Mouse (Mus musculus) midbrain, embryonic 13.5 days (tissue): ENCODE data around the gene Gm49337. TPM values are rescaled to one million over a fixed set of nuclear protein-coding genes. Genes with fewer than 3 reads are reported as not detected.
"Not testable (repeated sequence)": the region's sequence is repeated elsewhere in the genome, so short reads cannot be mapped to it uniquely, and the experiment has no call there.

Source experiments
- ATAC-seq: fragments of 200-750 bp; cut with Nextera tagmentation; 2 replicates; pipeline ENCODE4 v1.8.0; 2017; ENCODE audit warnings: mild to moderate bottlenecking, moderate TSS enrichment, moderate library complexity
- H3K27ac ChIP-seq: fragments of 300-500 bp; sonication (generic); 2 replicates; pipeline ENCODE4 v1.5.1; 2015; ENCODE audit warnings: inconsistent platforms, mild to moderate bottlenecking, moderate library complexity
- H3K27me3 ChIP-seq: fragments of 300-500 bp; sonication (generic); 2 replicates; pipeline ENCODE4 v1.6.1; 2015; ENCODE audit warnings: mild to moderate bottlenecking, inconsistent platforms
- H3K36me3 ChIP-seq: fragments of 300-500 bp; sonication (generic); 2 replicates; pipeline ENCODE4 v1.6.1; 2015; ENCODE audit warnings: mild to moderate bottlenecking, inconsistent platforms
- H3K4me1 ChIP-seq: fragments of 300-500 bp; sonication (generic); replicated peaks from 2 replicates; pipeline ENCODE4 v1.6.1; 2015; ENCODE audit warnings: inconsistent platforms
- H3K4me2 ChIP-seq: fragments of 300-500 bp; sonication (generic); replicated peaks from 2 replicates; pipeline ENCODE4 v1.6.1; 2015; ENCODE audit warnings: moderate library complexity, mild to moderate bottlenecking, inconsistent platforms
- H3K4me3 ChIP-seq: fragments of 300-500 bp; sonication (generic); replicated peaks from 2 replicates; pipeline ENCODE4 v1.5.1; 2015; ENCODE audit warnings: mild to moderate bottlenecking, inconsistent platforms
- H3K9ac ChIP-seq: fragments of 300-500 bp; sonication (generic); replicated peaks from 2 replicates; pipeline ENCODE4 v1.6.1; 2015; ENCODE audit warnings: mild to moderate bottlenecking, inconsistent platforms
- H3K9me3 ChIP-seq: fragments of 300-500 bp; sonication (generic); 2 replicates; pipeline ENCODE4 v1.6.1; 2016; ENCODE audit warnings: mild to moderate bottlenecking, inconsistent platforms
- WGBS: fragments of 180-500 bp; shearing (Covaris S2); methylation state at CpG from one replicate; pipeline ENCODE4 v1.1.7; 2015; 5-methylcytosine and 5-hydroxymethylcytosine counted together
- polyA plus RNA-seq: library from polyadenylated mRNA; unstranded; fragments of >200 nt; fragmentation: Nextera tagmentation; extraction: Ambion mirVana; gene quantifications from 2 replicates; pipeline ENCODE4 v1.2.1, GENCODE M21; 2015

The Gm49337 gene
- polyA plus RNA-seq, 1 experiment from 2014 or later: not detected

GRCm38 (mm10) chr4:116220071-116220650 is 47.0 kb downstream of the Gm49337 start:
- Histone ChIP-seq H3K4me2 (peak overlapping the region; percentile 59), H3K4me3 (peak overlapping the region; percentile 76), H3K36me3 (no peaks in the 10 kb centered on the region), H3K27me3 (no peaks in the 10 kb centered on the region), H3K27ac (peak overlapping the region; percentile 100), H3K9me3 (no peaks in the 10 kb centered on the region), H3K9ac (peak overlapping the region; percentile 87), H3K4me1 (peaks cover 9% of the 10 kb centered on the region)
- WGBS: 2% methylated on average over 6 of the region's 6 CpGs
- no peak for ATAC-seq

- under 1% methylated on average over 26 of the region's 26 CpGs for WGBS
Observed at GRCm38 (mm10) chr4:116220780-116221139, 47.6 kb downstream of the Gm49337 start.

GRCm38 (mm10) chr4:116221140-116221851 is 48.1 kb downstream of the Gm49337 start, which contains the start of gene Pik3r3:
Gene Pik3r3, plus strand, starts transcription at chr4:116221618.
- peak within 1 kb of the TSS; percentile 91 for H3K9ac ChIP-seq
- WGBS: under 1% methylated on average over 51 of the region's 53 CpGs
- peak within 1 kb of the TSS; percentile 59 for H3K4me2 ChIP-seq
- H3K9me3 ChIP-seq: no peaks in the 10 kb centered on the region
- peak; percentile 99 for ATAC-seq
- peaks cover 16% of the 10 kb centered on the region for H3K4me1 ChIP-seq
- H3K4me3 ChIP-seq: peak within 1 kb of the TSS; percentile 76
- H3K36me3 ChIP-seq: no peaks in the 10 kb centered on the region
- H3K27me3 ChIP-seq: no peaks in the 10 kb centered on the region
- peak within 1 kb of the TSS; percentile 100 for H3K27ac ChIP-seq

More at GRCm38 (mm10) chr4:116220780-116221139, 47.6 kb downstream of the Gm49337 start:
- Histone ChIP-seq H3K27ac (peak overlapping the region; percentile 100), H3K9ac (peak overlapping the region; percentile 87), H3K4me3 (peak overlapping the region; percentile 76), H3K36me3 (no peaks in the 10 kb centered on the region), H3K9me3 (no peaks in the 10 kb centered on the region), H3K27me3 (no peaks in the 10 kb centered on the region), H3K4me1 (peaks cover 12% of the 10 kb centered on the region), H3K4me2 (peak overlapping the region; percentile 59)
- ATAC-seq: no peak

- no peaks in the 10 kb centered on the region for H3K27me3 ChIP-seq
- peak overlapping the region; percentile 55 for H3K4me2 ChIP-seq
- H3K4me3 ChIP-seq: peak overlapping the region; percentile 76
- peak overlapping the region; percentile 100 for H3K27ac ChIP-seq
- ATAC-seq: no peak
- H3K36me3 ChIP-seq: no peaks in the 10 kb centered on the region
- no peaks in the 10 kb centered on the region for H3K9me3 ChIP-seq
- under 1% methylated on average over 23 of the region's 23 CpGs for WGBS
- H3K9ac ChIP-seq: peak overlapping the region; percentile 91
- peaks cover 25% of the 10 kb centered on the region for H3K4me1 ChIP-seq
Observed at GRCm38 (mm10) chr4:116221996-116222842, 49.0 kb downstream of the Gm49337 start.

GRCm38 (mm10) chr4:116222843-116223119 is 49.6 kb downstream of the Gm49337 start:
- Histone ChIP-seq H3K4me2 (peak overlapping the region; percentile 55), H3K27ac (peak overlapping the region; percentile 100), H3K4me3 (peak overlapping the region; percentile 76), H3K36me3 (no peaks in the 10 kb centered on the region), H3K27me3 (no peaks in the 10 kb centered on the region), H3K9me3 (no peaks in the 10 kb centered on the region), H3K4me1 (peaks cover 25% of the 10 kb centered on the region), H3K9ac (peak overlapping the region; percentile 91)
- 1% methylated on average over 6 of the region's 6 CpGs for WGBS
- ATAC-seq: no peak

GRCm38 (mm10) chr4:116243377-116243776 is 70.2 kb downstream of the Gm49337 start:
- Histone ChIP-seq H3K4me2 (no peak overlapping the region), H3K36me3 (peaks cover 18% of the 10 kb centered on the region), H3K27me3 (no peaks in the 10 kb centered on the region), H3K9me3 (no peaks in the 10 kb centered on the region), H3K9ac (no peak overlapping the region), H3K27ac (no peak overlapping the region), H3K4me3 (no peak overlapping the region), H3K4me1 (no peaks in the 10 kb centered on the region)
- no peak for ATAC-seq
- WGBS: 75% methylated on average over 3 of the region's 3 CpGs

GRCm38 (mm10) chr4:116244240-116244639 is 71.1 kb downstream of the Gm49337 start:
- H3K4me2 ChIP-seq: no peak overlapping the region
- H3K9ac ChIP-seq: no peak overlapping the region
- no peaks in the 10 kb centered on the region for H3K4me1 ChIP-seq
- no peak for ATAC-seq
- H3K9me3 ChIP-seq: no peaks in the 10 kb centered on the region
- 80% methylated on average over 2 of the region's 2 CpGs for WGBS
- H3K36me3 ChIP-seq: peaks cover 16% of the 10 kb centered on the region
- no peaks in the 10 kb centered on the region for H3K27me3 ChIP-seq
- H3K27ac ChIP-seq: no peak overlapping the region
- H3K4me3 ChIP-seq: no peak overlapping the region

GRCm38 (mm10) chr4:116245926-116246325 is 72.7 kb downstream of the Gm49337 start:
- H3K27ac ChIP-seq, ATAC-seq, H3K27me3 ChIP-seq, H3K36me3 ChIP-seq, H3K4me2 ChIP-seq, H3K9ac ChIP-seq, H3K9me3 ChIP-seq, H3K4me1 ChIP-seq, H3K4me3 ChIP-seq: not testable (repeated sequence)
- WGBS: 46% methylated on average over 3 of the region's 3 CpGs

- Histone ChIP-seq H3K4me3 (no peak overlapping the region), H3K36me3 (peaks cover 2% of the 10 kb centered on the region; the same call in 1 of the 2 replicates), H3K4me1 (peaks cover 13% of the 10 kb centered on the region; the same call in 1 of the 2 replicates), H3K9ac (no peak overlapping the region), H3K9me3 (no peaks in the 10 kb centered on the region), H3K27me3 (no peaks in the 10 kb centered on the region), H3K4me2 (no peak overlapping the region), H3K27ac (no peak overlapping the region)
- no peak for ATAC-seq
- 93% methylated on average over 3 of the region's 3 CpGs for WGBS
Observed at GRCm38 (mm10) chr4:116249986-116250385, 76.8 kb downstream of the Gm49337 start.

GRCm38 (mm10) chr4:116268220-116268619 is 95.0 kb downstream of the Gm49337 start:
- 95% methylated on average over 6 of the region's 6 CpGs for WGBS
- peaks cover 72% of the 10 kb centered on the region for H3K36me3 ChIP-seq
- no peak overlapping the region for H3K9ac ChIP-seq
- no peaks in the 10 kb centered on the region for H3K27me3 ChIP-seq
- H3K4me1 ChIP-seq: no peaks in the 10 kb centered on the region
- no peak overlapping the region for H3K4me2 ChIP-seq
- H3K4me3 ChIP-seq: no peak overlapping the region
- H3K27ac ChIP-seq: no peak overlapping the region
- ATAC-seq: no peak
- no peaks in the 10 kb centered on the region for H3K9me3 ChIP-seq

GRCm38 (mm10) chr4:116282211-116282610 is 109.0 kb downstream of the Gm49337 start:
- no peak overlapping the region for H3K27ac ChIP-seq
- WGBS: 95% methylated on average over 2 of the region's 2 CpGs
- no peak overlapping the region for H3K4me3 ChIP-seq
- H3K36me3 ChIP-seq: peaks cover 61% of the 10 kb centered on the region
- no peak for ATAC-seq
- H3K4me2 ChIP-seq: no peak overlapping the region
- H3K9ac ChIP-seq: no peak overlapping the region
- no peaks in the 10 kb centered on the region for H3K27me3 ChIP-seq
- no peaks in the 10 kb centered on the region for H3K9me3 ChIP-seq
- no peaks in the 10 kb centered on the region for H3K4me1 ChIP-seq

- Histone ChIP-seq H3K4me3 (no peak overlapping the region), H3K4me1 (no peaks in the 10 kb centered on the region), H3K4me2 (no peak overlapping the region), H3K9me3 (no peaks in the 10 kb centered on the region), H3K9ac (no peak overlapping the region), H3K36me3 (peaks cover 84% of the 10 kb centered on the region), H3K27ac (no peak overlapping the region; the same call in 1 of the 2 replicates), H3K27me3 (no peaks in the 10 kb centered on the region)
- 91% methylated on average over 6 of the region's 6 CpGs for WGBS
- ATAC-seq: no peak
Observed at GRCm38 (mm10) chr4:116291561-116291960, 118.4 kb downstream of the Gm49337 start.
